Mouse (Mus musculus) monocyte, adult 2 months (primary cell): ENCODE data around the gene Meig1.
"Not testable (repeated sequence)": the region's sequence is repeated elsewhere in the genome, so short reads cannot be mapped to it uniquely, and the experiment has no call there.

Experiments used
- DNase-seq, 2 experiments: peaks; one replicate each; pipeline ENCODE4 v3.0.0; 2022; ENCODE audit warnings: low spot score in 2 of 2, low read depth in 1 of 2

Meig1 gene

GRCm38 (mm10) chr2:3422548-3422947 is at the start of gene Meig1:
Meig1 (minus strand) TSS chr2:3422648.
- no peak for DNase-seq

GRCm38 (mm10) chr2:3456590-3456989 is 34.1 kb upstream of the Meig1 start:
- no peak for DNase-seq

DNA sequence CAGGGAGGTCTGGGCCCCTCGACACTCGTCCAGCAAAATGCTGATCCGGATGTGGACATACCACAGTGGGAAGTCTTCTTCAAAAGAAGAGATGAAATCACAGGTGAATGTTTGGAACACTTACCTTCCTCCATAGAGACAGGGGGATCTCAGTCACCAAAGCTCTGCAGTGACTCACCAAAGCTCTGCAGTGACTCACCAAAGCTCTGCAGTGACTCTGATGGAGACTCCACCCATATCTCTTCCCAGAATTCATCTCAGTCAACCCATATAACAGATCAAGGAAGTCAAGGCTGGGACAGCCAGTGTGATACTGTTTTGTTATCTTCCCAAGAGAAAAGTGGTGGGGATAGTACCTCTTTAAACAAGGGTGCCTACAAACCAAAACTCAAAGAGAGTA is 30.6 kb upstream of the Meig1 start:
- DNase-seq = no peak

GRCm38 (mm10) chr2:3449431-3449830 is 27.0 kb upstream of the Meig1 start:
- DNase-seq = no peak

DNA sequence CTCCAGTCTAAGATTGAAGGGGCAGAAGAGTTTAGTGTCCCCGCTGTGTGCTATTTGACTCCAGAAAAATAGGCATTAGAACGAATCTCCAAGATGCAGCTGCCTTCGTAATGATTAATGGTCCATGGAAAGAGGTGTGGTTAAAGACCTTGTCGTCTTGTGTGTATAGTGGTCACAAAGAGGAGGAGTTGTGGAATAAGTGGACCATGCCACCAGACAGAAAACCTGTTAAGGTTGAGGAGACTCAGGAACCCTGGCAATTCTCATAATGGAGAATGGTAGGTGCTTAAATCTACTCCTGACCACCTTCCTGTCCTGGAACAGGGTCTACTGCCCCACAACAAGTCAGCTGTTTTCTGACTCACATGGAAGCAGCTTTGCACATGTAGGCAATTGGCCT is 23.5 kb upstream of the Meig1 start:
- no peak for DNase-seq

- no peak for DNase-seq
Measured at GRCm38 (mm10) chr2:3444206-3444605, 21.8 kb upstream of the Meig1 start.

DNA sequence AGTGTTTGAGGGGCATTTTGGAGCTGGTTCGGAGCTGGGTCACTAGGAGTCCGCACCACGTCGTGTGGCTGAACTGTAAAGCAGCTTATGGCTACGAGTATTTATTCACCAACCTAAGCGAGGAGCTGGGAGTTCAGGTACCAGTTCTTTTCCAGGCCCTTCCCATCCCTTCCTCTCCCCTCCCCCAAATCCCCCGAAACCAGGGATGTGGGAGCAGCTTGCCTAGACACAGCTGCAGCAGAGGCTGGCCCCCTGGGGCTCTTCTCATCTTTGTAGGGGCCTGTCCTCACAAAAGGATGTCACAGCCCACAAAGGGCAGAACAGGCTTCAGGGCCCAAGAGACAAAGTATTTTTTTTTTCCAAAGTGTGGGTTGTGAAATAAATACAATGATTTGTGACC is 15.5 kb upstream of the Meig1 start:
- no peak for DNase-seq

DNA sequence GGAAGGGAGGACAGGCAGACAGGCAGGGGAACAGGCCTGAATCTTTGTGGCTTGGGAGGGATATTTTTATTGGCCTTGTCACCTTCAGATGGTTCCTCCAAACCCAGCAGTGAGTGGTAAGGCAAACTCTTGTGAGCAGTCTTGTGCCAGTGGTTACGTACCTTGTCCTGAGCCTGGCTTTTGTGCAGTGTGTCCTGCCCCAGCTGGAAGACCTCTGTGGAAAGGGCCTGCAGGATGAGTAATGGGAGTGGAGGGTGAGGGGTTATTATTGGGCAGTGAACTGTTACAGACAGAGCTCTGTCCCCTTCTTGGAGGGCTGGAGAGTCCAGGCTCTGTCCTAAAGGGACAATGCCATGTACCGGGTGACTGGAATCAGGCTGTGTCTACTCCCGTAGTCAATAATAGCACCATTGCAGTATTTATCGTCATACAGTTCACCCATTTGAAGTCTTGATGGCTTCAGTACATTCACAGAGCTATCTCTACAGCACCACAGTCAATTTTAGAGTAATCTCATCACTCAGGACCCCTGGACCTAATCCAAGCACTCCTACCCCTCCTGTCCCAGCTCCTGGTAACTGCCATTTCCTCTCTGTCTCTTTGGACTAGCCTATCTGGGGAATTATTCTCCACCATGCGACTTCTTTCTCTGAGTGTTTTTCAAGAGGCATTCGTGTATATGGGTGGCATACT is 13.1 kb upstream of the Meig1 start:
- no peak for DNase-seq

DNA sequence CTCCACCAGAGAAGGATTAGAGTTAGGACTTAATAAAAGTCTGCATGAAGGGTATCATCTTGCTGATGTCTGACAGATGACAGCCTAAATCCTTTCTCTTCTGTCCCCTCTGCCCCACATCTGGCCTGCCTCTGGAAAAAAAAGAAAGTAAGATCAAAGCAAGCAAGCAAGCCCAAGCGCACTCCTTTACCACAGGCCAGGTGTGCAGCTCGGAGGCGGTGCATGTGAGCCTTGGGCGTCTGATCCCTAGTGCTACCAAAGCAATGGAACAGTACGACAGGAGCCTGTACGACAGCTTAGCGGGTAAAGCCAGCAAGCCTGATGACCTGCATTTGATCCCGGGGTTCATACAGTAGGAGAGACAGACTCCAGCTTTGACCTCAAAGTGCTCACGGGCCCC is 8.5 kb upstream of the Meig1 start:
- DNase-seq = no peak

GRCm38 (mm10) chr2:3424579-3424910 is 2.1 kb upstream of the Meig1 start:
- DNase-seq = peak in 1 of 2 experiments; percentile 8

- DNase-seq = peak; percentile 91 to 98
Measured at GRCm38 (mm10) chr2:3423841-3424578, 1.6 kb upstream of the Meig1 start, which contains the start of gene Dclre1c. Dclre1c (plus strand) TSS chr2:3424131.

DNA sequence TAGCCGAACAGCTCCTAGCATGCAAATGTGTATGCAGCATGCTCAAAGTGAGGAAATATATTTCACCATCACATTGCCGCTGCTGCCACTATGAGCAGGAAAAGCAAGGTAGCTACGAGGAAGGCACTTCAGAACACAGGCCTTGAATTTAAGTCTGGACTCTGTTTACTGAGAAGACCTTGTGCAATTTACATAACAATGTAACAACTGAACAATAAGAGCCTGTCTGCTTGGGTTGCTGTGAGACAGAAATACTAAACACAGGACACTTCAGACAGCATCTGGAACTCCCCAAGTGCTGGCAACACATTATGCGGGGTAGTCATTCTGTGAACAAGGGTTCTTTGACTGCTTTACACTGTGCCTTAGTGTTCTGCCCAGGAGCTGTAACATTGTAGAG is 2.3 kb downstream of the Meig1 start:
- no peak for DNase-seq

- DNase-seq = peak; percentile 94 to 99
Measured at GRCm38 (mm10) chr2:3418883-3419431, 3.5 kb downstream of the Meig1 start.

DNA sequence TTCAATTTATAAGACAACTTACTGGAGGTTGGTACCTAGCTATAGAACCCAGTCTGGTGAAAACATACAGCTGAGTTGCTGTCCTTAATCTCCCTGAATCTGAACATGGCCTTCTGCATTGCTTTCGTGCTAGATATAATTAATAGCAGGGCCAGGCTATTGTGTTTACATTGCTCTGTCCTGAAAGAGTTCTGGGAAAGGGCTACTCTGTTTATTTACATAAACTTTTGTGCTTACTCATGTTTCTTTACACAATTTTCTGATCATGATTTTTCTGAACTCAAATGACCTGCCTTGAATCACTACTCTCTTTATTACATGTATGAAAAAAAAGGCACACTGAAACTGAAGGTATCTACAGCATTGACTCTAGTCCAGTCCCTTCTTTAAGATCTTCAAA is 6.8 kb downstream of the Meig1 start:
- no peak for DNase-seq

DNA sequence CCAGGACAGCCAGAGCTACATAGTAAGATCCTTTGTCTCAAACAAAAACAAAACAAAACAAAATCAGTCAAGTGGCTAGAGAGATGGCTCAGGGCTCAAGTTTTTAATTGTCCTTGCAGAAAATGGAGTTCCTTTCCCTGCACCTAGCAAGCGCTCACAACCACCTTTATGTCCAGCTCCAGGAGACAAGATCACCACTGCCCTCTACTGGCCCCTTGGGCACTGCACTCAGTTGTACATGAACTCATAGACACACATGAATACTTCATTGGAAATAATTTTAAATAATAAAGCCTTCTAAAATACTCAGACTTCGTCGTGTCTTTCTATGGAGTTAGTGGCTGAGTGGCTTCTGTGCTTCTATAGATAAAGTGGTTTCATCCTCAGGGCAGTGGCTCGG is 8.2 kb downstream of the Meig1 start:
- peak; percentile 4 to 19 for DNase-seq

DNA sequence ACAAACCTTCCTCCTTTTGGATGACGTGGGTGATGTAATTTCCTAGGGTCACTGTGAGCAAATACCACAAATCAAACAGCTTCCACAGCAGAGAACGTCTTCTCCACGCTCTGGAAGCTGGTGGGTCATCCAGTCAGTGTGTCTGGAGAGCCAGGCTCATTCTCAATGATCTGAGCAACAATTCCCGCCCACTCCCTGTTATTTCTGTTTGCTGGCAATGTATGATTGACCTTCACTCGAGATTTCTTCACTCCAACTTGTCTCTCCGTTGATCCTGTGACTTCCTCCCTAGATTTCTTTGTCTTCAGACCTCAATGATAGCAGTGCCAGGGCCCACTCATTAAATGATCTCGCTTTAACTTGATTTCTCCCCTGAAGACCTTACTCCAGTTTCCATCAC is 14.7 kb downstream of the Meig1 start:
- DNase-seq = no peak

DNA sequence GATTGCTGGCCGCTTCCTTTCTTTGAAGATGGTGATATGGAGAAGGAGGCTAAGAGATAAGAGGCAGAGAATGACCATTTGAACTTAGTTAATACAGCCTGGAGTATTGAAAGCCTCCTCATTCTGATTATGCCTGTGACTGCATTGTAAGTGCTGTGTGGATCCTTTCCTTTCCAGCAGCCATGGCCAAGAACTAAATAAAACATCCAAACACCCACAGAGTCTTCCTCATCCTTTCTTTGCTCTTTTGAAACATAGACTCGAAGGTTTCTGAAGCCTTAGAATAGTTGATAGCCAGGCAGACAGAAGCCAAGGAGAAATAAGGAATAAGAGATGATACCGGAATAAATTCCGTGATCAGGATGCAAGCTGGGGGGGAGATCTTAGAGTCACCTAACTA is 16.5 kb downstream of the Meig1 start:
- DNase-seq = no peak

DNA sequence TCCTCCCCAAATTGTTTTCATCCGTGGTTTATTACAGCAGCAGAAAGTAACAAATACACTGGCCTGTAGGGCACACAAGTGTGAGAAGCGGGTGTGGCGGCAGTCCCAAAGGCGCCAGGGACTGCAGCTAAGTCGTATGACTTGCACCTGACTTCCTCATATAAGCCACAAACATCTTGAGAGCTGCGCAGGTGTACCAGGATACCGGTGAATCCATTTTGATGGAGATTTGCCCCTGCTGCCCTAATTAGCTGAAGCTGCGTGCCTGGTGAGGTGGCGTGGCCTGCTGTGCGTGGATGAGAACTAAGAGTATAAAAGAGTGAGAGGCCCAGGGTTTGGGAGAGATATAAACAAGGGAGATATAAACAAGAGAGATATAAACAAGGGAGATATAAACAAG is 25.3 kb downstream of the Meig1 start, which contains the start of gene Olah:
Olah (minus strand) TSS at position 101 of the 400 bp plus-strand sequence.
- not testable (repeated sequence) for DNase-seq

DNA sequence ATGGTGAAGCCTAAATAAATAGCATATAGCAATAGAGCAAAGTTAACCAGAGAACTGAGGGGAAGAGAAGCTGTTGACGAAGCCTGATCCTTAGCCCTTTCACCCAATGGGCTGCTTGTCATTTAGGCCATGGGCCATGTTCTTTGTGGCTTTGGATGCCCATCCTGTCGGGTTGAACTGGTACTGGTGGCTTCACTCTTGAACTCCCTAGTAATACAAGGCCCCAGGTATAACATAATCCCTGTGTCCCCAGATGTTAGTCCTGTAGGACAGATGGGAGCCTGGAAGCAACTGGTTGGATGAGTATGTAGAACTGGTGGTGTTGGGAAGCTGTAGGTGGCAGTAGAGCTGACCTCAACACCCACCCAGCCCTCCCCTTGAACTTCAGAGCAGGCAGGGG is 30.5 kb downstream of the Meig1 start:
- DNase-seq = no peak

DNA sequence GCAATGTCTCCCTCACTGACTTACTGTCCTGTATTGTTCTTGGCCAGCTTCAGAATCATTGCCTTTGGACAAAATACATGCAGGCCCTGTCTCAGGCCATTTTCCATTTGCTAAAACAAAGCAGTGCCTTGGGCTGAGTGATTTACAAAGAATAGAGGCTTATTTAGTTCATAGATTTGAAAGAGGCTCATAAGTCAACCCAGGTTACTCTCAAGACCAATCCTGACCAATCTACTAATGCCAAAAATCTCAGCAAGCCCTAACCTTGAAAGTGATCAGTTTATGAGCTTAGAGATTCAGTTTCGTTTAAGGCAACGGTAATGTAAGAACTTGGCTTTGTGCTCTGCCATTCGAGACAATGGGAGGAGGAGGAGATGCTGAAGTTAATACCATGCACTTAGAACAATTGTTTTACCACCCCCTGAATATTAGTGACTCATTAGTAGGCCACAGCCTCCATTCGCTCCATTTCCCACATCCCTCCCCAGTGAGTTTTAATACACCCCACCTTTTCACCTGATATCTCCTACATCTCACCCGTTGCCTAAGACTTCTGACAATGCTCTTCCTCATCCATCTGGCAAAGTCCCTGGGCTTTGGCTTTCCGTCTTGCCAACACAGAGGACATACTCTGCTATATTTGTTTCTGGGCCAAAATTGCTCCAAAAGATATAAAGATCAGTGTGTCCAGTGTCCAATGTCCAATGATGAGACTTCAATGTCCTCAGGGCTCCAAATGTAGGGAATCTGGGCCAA is 35.2 kb downstream of the Meig1 start:
- DNase-seq = no peak

GRCm38 (mm10) chr2:3365127-3365526 is 57.3 kb downstream of the Meig1 start:
- no peak for DNase-seq

- no peak for DNase-seq
Measured at GRCm38 (mm10) chr2:3361067-3361466, 61.4 kb downstream of the Meig1 start.
